Mouse (Mus musculus): Measurements from ENCODE around the gene Ehmt1. TPM values are rescaled to one million over a fixed set of nuclear protein-coding genes. Genes with fewer than 3 reads are reported as not detected.

Gene Ehmt1
- polyA plus RNA-seq, 1 experiment from 2014 or later = 71.2 TPM

- Histone ChIP-seq H3K4me2 (ENCODE audit: low read length) (peak within 1 kb of the TSS; percentile 90), H3K9me3 (ENCODE audit: control insufficient read depth, low read length) (no peaks in the 10 kb centered on the region), H3K27ac (ENCODE audit: low read depth, low read length) (peak within 1 kb of the TSS; percentile 68), H3K36me3 (ENCODE audit: control insufficient read depth, insufficient read depth, low read length) (no peaks in the 10 kb centered on the region), H3K4me1 (ENCODE audit: control insufficient read depth, insufficient read depth, low read depth, low read length) (peaks cover 12% of the 10 kb centered on the region), H3K9ac (ENCODE audit: low read depth, low read length) (peak within 1 kb of the TSS; percentile 87), H3K4me3 (ENCODE audit: low read length) (peak within 1 kb of the TSS; percentile 77), H3K27me3 (replicated peaks; ENCODE audit: control insufficient read depth, insufficient read depth, low read length) (no peaks in the 10 kb centered on the region)
- WGBS = 1% methylated on average over 49 of the region's 49 CpGs
- peak; percentile 93 for ATAC-seq
Measured at GRCm38 (mm10) chr2:24935057-24935796, 15.8 kb upstream of the Ehmt1 start, which contains the start of gene Arrdc1. TSS of gene Arrdc1 (minus strand) at chr2:24935252.

DNA sequence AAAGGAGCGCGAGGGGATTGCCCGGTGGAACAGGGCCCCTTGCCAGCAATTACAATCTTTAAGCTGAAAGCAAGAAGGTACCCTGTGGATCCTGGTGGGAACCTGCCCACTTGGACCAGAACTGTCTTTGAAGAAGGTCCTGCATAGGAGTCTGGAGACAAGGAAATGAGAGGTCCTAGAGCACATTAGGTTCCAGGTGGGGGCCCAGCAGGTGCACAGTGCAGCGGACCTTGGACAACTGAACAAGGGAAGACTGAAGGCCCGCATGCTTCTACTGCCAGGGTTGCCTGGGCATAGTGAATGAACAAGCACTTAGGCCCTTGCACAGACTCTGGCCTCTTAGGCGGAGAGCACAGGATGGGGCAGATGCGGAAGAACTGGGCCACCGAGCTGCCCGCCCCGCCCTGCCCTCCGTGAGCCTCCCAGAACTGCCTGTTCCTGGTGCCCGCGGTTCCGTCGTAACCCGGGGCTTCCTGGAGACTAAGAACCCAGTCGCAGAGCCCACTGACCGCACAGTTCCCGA is 15.1 kb upstream of the Ehmt1 start:
- peak overlapping the region; percentile 87 for H3K9ac ChIP-seq (ENCODE audit: low read depth, low read length)
- no peaks in the 10 kb centered on the region for H3K27me3 ChIP-seq (replicated peaks; ENCODE audit: control insufficient read depth, insufficient read depth, low read length)
- peak overlapping the region; percentile 68 for H3K27ac ChIP-seq (ENCODE audit: low read depth, low read length)
- no peak; the same call in 1 of the 2 replicates for ATAC-seq
- H3K9me3 ChIP-seq (ENCODE audit: control insufficient read depth, low read length) = no peaks in the 10 kb centered on the region
- H3K4me1 ChIP-seq (ENCODE audit: control insufficient read depth, insufficient read depth, low read depth, low read length) = peaks cover 12% of the 10 kb centered on the region
- peak overlapping the region; percentile 90 for H3K4me2 ChIP-seq (ENCODE audit: low read length)
- peak overlapping the region; percentile 77 for H3K4me3 ChIP-seq (ENCODE audit: low read length)
- WGBS = 4% methylated on average over 16 of the region's 19 CpGs
- no peaks in the 10 kb centered on the region for H3K36me3 ChIP-seq (ENCODE audit: control insufficient read depth, insufficient read depth, low read length)

DNA sequence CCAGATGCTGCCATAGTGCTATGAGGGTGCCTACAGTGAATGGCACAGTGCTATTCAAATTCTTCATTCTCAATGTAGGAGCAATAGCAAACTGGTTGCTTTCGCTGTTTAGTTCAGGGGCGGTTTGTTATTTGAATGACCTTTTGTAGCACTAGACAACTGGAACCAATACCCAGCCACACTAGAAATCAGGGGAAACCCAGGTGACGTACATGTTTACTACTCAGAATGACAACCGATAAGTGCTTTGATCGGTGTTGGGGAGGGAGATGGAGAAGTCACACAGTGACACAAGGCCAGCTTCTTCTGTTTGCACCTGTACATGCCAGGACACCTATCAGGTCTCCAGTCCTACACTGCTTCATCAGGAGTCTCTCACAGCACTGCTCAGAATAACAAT is 10.2 kb upstream of the Ehmt1 start:
- H3K4me2 ChIP-seq (ENCODE audit: low read length) = no peak overlapping the region
- no peak overlapping the region for H3K9ac ChIP-seq (ENCODE audit: low read depth, low read length)
- ATAC-seq = no peak
- no peaks in the 10 kb centered on the region for H3K9me3 ChIP-seq (ENCODE audit: control insufficient read depth, low read length)
- 0 out of 2 replicates have a peak, but pooled peaks cover 8% of the 10 kb centered on the region for H3K36me3 ChIP-seq (ENCODE audit: control insufficient read depth, insufficient read depth, low read length)
- 95% methylated on average over 5 of the region's 5 CpGs for WGBS
- H3K27ac ChIP-seq (ENCODE audit: low read depth, low read length) = no peak overlapping the region
- H3K4me1 ChIP-seq (ENCODE audit: control insufficient read depth, insufficient read depth, low read depth, low read length) = peaks cover 9% of the 10 kb centered on the region
- H3K4me3 ChIP-seq (ENCODE audit: low read length) = no peak overlapping the region
- H3K27me3 ChIP-seq (replicated peaks; ENCODE audit: control insufficient read depth, insufficient read depth, low read length) = no peaks in the 10 kb centered on the region

GRCm38 (mm10) chr2:24929119-24929518 is 9.7 kb upstream of the Ehmt1 start:
- ATAC-seq = no peak
- no peak overlapping the region for H3K4me2 ChIP-seq (ENCODE audit: low read length)
- no peaks in the 10 kb centered on the region for H3K9me3 ChIP-seq (ENCODE audit: control insufficient read depth, low read length)
- H3K4me3 ChIP-seq (ENCODE audit: low read length) = no peak overlapping the region
- H3K27me3 ChIP-seq (replicated peaks; ENCODE audit: control insufficient read depth, insufficient read depth, low read length) = no peaks in the 10 kb centered on the region
- 67% methylated on average over 2 of the region's 2 CpGs for WGBS
- no peak overlapping the region for H3K9ac ChIP-seq (ENCODE audit: low read depth, low read length)
- H3K27ac ChIP-seq (ENCODE audit: low read depth, low read length) = no peak overlapping the region
- peaks cover 8% of the 10 kb centered on the region for H3K4me1 ChIP-seq (ENCODE audit: control insufficient read depth, insufficient read depth, low read depth, low read length)
- 0 out of 2 replicates have a peak, but pooled peaks cover 8% of the 10 kb centered on the region for H3K36me3 ChIP-seq (ENCODE audit: control insufficient read depth, insufficient read depth, low read length)

DNA sequence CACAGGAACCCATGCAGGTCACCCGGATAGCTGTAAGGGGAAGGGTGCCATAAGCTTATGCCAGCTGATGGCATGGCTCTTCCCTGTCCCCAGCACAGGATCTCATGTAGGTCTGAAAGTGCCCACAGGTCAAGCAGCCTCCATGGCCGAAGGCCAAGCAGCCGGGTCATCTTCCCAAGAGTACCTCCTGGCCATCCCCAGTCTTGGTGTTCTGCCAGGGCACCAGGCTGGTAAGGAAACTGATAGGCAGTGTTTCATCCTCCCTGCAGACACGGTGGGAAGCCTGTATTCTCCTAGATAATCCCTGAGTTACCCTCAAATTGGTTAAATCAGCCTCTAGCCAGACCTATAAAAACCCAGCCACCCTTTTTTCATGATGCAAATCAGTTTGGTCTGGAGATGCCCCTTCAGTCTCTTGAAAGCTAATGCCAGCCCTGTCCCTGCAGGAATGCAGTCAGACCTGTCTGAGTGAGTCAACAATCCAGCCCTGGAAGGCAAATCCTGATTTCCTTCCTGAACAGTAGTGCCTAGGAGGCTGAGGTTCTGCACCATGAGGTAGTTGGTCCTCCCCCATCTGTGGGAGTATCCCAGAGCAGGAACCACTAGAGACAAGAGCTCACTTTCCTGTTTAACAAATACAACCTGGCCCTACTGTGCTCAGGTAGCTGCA is 8.5 kb upstream of the Ehmt1 start:
- no peak overlapping the region for H3K4me2 ChIP-seq (ENCODE audit: low read length)
- no peak overlapping the region for H3K9ac ChIP-seq (ENCODE audit: low read depth, low read length)
- no peak overlapping the region for H3K4me3 ChIP-seq (ENCODE audit: low read length)
- no peaks in the 10 kb centered on the region for H3K27me3 ChIP-seq (replicated peaks; ENCODE audit: control insufficient read depth, insufficient read depth, low read length)
- ATAC-seq = no peak
- no peak overlapping the region for H3K27ac ChIP-seq (ENCODE audit: low read depth, low read length)
- WGBS = 74% methylated on average over 4 of the region's 4 CpGs
- no peaks in the 10 kb centered on the region for H3K4me1 ChIP-seq (ENCODE audit: control insufficient read depth, insufficient read depth, low read depth, low read length)
- H3K9me3 ChIP-seq (ENCODE audit: control insufficient read depth, low read length) = no peaks in the 10 kb centered on the region
- H3K36me3 ChIP-seq (ENCODE audit: control insufficient read depth, insufficient read depth, low read length) = 0 out of 2 replicates have a peak, but pooled peaks cover 8% of the 10 kb centered on the region

GRCm38 (mm10) chr2:24926965-24927358 is 7.5 kb upstream of the Ehmt1 start:
- Histone ChIP-seq H3K4me3 (ENCODE audit: low read length) (no peak overlapping the region), H3K9me3 (ENCODE audit: control insufficient read depth, low read length) (no peaks in the 10 kb centered on the region), H3K9ac (ENCODE audit: low read depth, low read length) (no peak overlapping the region), H3K36me3 (ENCODE audit: control insufficient read depth, insufficient read depth, low read length) (0 out of 2 replicates have a peak, but pooled peaks cover 8% of the 10 kb centered on the region), H3K27ac (ENCODE audit: low read depth, low read length) (no peak overlapping the region), H3K4me2 (ENCODE audit: low read length) (no peak overlapping the region), H3K4me1 (ENCODE audit: control insufficient read depth, insufficient read depth, low read depth, low read length) (no peaks in the 10 kb centered on the region), H3K27me3 (replicated peaks; ENCODE audit: control insufficient read depth, insufficient read depth, low read length) (no peaks in the 10 kb centered on the region)
- WGBS = 82% methylated on average over 7 of the region's 7 CpGs
- no peak for ATAC-seq

- Histone ChIP-seq H3K9me3 (ENCODE audit: control insufficient read depth, low read length) (no peaks in the 10 kb centered on the region), H3K27ac (ENCODE audit: low read depth, low read length) (no peak overlapping the region), H3K4me2 (ENCODE audit: low read length) (no peak overlapping the region), H3K4me1 (ENCODE audit: control insufficient read depth, insufficient read depth, low read depth, low read length) (no peaks in the 10 kb centered on the region), H3K27me3 (replicated peaks; ENCODE audit: control insufficient read depth, insufficient read depth, low read length) (no peaks in the 10 kb centered on the region), H3K9ac (ENCODE audit: low read depth, low read length) (no peak overlapping the region), H3K36me3 (ENCODE audit: control insufficient read depth, insufficient read depth, low read length) (0 out of 2 replicates have a peak, but pooled peaks cover 8% of the 10 kb centered on the region), H3K4me3 (ENCODE audit: low read length) (no peak overlapping the region)
- ATAC-seq = no peak; the same call in 1 of the 2 replicates
- WGBS = 85% methylated on average over 9 of the region's 9 CpGs
Measured at GRCm38 (mm10) chr2:24926345-24926964, 7.0 kb upstream of the Ehmt1 start.

DNA sequence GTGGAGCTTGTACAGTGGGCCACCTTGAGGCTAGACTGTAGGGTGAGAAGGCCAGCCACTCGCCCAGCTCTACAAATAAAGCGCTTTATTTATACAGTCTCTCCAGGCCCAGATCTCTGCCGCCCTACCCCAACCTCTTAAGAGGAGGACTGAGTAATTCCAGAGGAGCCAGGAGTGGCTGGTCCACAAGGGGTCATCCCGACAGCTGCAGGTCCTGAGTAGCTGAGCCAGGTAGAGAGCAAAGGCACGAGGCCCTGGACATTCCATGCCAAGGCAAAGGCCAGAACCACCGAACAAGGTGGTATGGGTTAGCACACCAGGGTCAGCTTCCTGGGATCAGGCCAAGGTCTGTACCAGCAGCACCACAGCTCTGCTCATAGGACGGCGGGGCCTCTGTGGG is 5.9 kb upstream of the Ehmt1 start:
- no peak for ATAC-seq
- no peak overlapping the region for H3K27ac ChIP-seq (ENCODE audit: low read depth, low read length)
- no peak overlapping the region for H3K4me3 ChIP-seq (ENCODE audit: low read length)
- 0 out of 2 replicates have a peak, but pooled peaks cover 8% of the 10 kb centered on the region for H3K36me3 ChIP-seq (ENCODE audit: control insufficient read depth, insufficient read depth, low read length)
- no peak overlapping the region for H3K9ac ChIP-seq (ENCODE audit: low read depth, low read length)
- no peak overlapping the region for H3K4me2 ChIP-seq (ENCODE audit: low read length)
- H3K4me1 ChIP-seq (ENCODE audit: control insufficient read depth, insufficient read depth, low read depth, low read length) = no peaks in the 10 kb centered on the region
- H3K27me3 ChIP-seq (replicated peaks; ENCODE audit: control insufficient read depth, insufficient read depth, low read length) = no peaks in the 10 kb centered on the region
- no peaks in the 10 kb centered on the region for H3K9me3 ChIP-seq (ENCODE audit: control insufficient read depth, low read length)
- 89% methylated on average over 8 of the region's 8 CpGs for WGBS

- Histone ChIP-seq H3K9me3 (ENCODE audit: control insufficient read depth, low read length) (no peaks in the 10 kb centered on the region), H3K27ac (ENCODE audit: low read depth, low read length) (no peak overlapping the region), H3K4me3 (ENCODE audit: low read length) (no peak overlapping the region), H3K4me1 (ENCODE audit: control insufficient read depth, insufficient read depth, low read depth, low read length) (no peaks in the 10 kb centered on the region), H3K36me3 (ENCODE audit: control insufficient read depth, insufficient read depth, low read length) (0 out of 2 replicates have a peak, but pooled peaks cover 8% of the 10 kb centered on the region), H3K9ac (ENCODE audit: low read depth, low read length) (no peak overlapping the region), H3K27me3 (replicated peaks; ENCODE audit: control insufficient read depth, insufficient read depth, low read length) (no peaks in the 10 kb centered on the region), H3K4me2 (ENCODE audit: low read length) (no peak overlapping the region)
- no peak for ATAC-seq
- 53% methylated on average over 2 of the region's 2 CpGs for WGBS
Measured at GRCm38 (mm10) chr2:24923561-24923960, 4.1 kb upstream of the Ehmt1 start.
